Mouse (Mus musculus): ENCODE measurements around the gene Gm4131.

DNA sequence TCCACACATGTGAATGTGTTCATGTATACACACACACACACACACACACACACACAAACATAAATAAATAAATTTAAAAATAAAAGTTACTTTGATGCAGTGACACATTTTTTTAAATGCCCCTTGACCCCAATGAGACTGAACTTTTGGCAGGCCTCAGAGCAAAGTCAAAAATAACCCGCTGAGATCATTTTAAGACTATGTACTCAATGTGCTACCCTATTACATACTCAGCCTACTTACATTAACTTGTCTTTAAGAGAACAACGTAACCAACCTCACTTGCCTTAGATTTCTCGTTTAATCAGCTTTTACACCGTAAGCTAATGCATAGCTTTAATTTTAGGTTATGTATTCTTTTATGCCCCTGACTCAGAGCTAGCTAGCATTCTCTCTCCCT lies 13.9 kb downstream of the Gm4131 start:
- TF ChIP-seq CTCF (IDR thresholded peaks at IDR 0.05; ENCODE audit: low read depth), result no peak
- no peak for TF ChIP-seq EP300 (optimal IDR thresholded peaks at IDR 0.05)

Data from stomach, postnatal 0 days (tissue).